Mouse (Mus musculus) myocyte (in vitro differentiated cells): ENCODE results near the gene H2-Ob. TPM values are rescaled to one million over a fixed set of nuclear protein-coding genes. Genes with fewer than 3 reads are reported as not detected.

Source experiments
- H3K27me3 ChIP-seq: one replicate; pipeline ENCODE4 v1.6.1; 2011; ENCODE audit not compliant: control insufficient read depth, insufficient read depth, insufficient read length
- H3K36me3 ChIP-seq: one replicate; pipeline ENCODE4 v1.6.1; 2011; ENCODE audit not compliant: control insufficient read depth, insufficient read depth
- H3K4me2 ChIP-seq: one replicate; pipeline ENCODE4 v1.6.1; 2011; ENCODE audit warnings: low read depth, control low read depth
- H3K4me3 ChIP-seq: one replicate; pipeline ENCODE4 v1.5.1; 2011; ENCODE audit warnings: mild to moderate bottlenecking, control low read depth, moderate library complexity
- H3K79me2 ChIP-seq: one replicate; pipeline ENCODE4 v1.6.1; 2011; ENCODE audit not compliant: control insufficient read depth, insufficient read depth
- H3ac ChIP-seq: one replicate; pipeline ENCODE4 v1.6.1; 2011; ENCODE audit not compliant: control insufficient read depth, insufficient read length
- CEBPB ChIP-seq: IDR thresholded peaks from 2 replicates; pipeline ENCODE4 v1.6.1; 2011; ENCODE audit warnings: mild to moderate bottlenecking, moderate library complexity; ENCODE audit not compliant: poor library complexity, insufficient read depth, severe bottlenecking
- E2F4 ChIP-seq: IDR thresholded peaks from one replicate; pipeline ENCODE4 v1.6.1; 2011; ENCODE audit warnings: mild to moderate bottlenecking, control low read depth, moderate library complexity; ENCODE audit not compliant: insufficient read depth
- MAX ChIP-seq: IDR thresholded peaks from one replicate; pipeline ENCODE4 v1.6.1; 2011; ENCODE audit warnings: low read depth, mild to moderate bottlenecking, control low read depth
- MYOD1 ChIP-seq, 3 experiments: IDR thresholded peaks; one replicate each; pipeline ENCODE4 v1.6.1; 2011; ENCODE audit warnings: control low read depth in 2 of 3, low read depth in 2 of 3, mild to moderate bottlenecking in 2 of 3, moderate library complexity in 1 of 3; ENCODE audit not compliant: insufficient read length in 2 of 3, control insufficient read depth in 1 of 3
- MYOG ChIP-seq, 3 experiments: IDR thresholded peaks; one replicate each; pipeline ENCODE4 v1.6.1; 2011; ENCODE audit warnings: control low read depth in 2 of 3, low read depth in 2 of 3, mild to moderate bottlenecking in 2 of 3; ENCODE audit not compliant: insufficient read length in 2 of 3, control insufficient read depth in 1 of 3, insufficient read depth in 1 of 3
- POLR2A ChIP-seq: IDR thresholded peaks from one replicate; pipeline ENCODE4 v1.6.1; 2011; ENCODE audit warnings: low read depth, mild to moderate bottlenecking, control low read depth, moderate library complexity; ENCODE audit not compliant: insufficient read length
- POLR2AphosphoS2 ChIP-seq: IDR thresholded peaks from one replicate; pipeline ENCODE4 v1.6.1; 2011; ENCODE audit warnings: low read depth, control low read depth; ENCODE audit not compliant: insufficient read length
- REST ChIP-seq: IDR thresholded peaks from one replicate; pipeline ENCODE4 v1.6.1; 2011; ENCODE audit warnings: mild to moderate bottlenecking, control low read depth, moderate library complexity; ENCODE audit not compliant: insufficient read depth, insufficient read length
- SRF ChIP-seq: IDR thresholded peaks from one replicate; pipeline ENCODE4 v1.6.1; 2011; ENCODE audit warnings: low read depth; ENCODE audit not compliant: control insufficient read depth, insufficient read length
- TCF12 ChIP-seq: IDR thresholded peaks from one replicate; pipeline ENCODE4 v1.6.1; 2011; ENCODE audit warnings: mild to moderate bottlenecking, control low read depth; ENCODE audit not compliant: poor library complexity, insufficient read depth, severe bottlenecking
- TCF3 ChIP-seq: IDR thresholded peaks from one replicate; pipeline ENCODE4 v1.6.1; 2011; ENCODE audit warnings: low read depth, control low read depth; ENCODE audit not compliant: insufficient read length
- USF1 ChIP-seq: IDR thresholded peaks from one replicate; pipeline ENCODE4 v1.6.1; 2011; ENCODE audit warnings: low read depth, mild to moderate bottlenecking, control low read depth, moderate library complexity
- polyA plus RNA-seq: library from polyadenylated mRNA; unstranded; fragments of >200 nt; fragmentation: generic; extraction: Trizol; gene quantifications from one replicate; pipeline ENCODE4 v1.2.1, GENCODE M21; 2012; ENCODE audit warnings: missing spikeins

Gene H2-Ob
- polyA plus RNA-seq, 1 experiment = not detected

DNA sequence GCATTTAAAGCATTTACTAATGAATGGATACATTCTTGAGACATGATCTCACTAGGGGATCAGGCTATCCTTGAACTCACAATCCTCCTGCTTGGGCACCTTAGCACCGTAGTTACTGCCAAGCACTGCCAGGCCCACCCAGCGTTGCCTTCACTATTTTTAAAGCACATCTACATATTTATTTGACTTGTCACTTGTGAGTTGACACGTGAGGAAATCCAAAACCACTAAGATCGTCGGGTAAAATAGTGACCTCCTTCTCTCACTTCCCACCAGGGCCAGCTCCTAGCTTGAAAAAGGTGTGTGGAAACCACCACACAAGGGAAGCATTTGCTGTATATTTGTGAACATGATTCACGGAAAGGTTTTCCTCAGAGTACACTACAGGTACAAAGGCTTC is 48.3 kb downstream of the H2-Ob start:
- no peak for TF ChIP-seq TCF3
- TF ChIP-seq MYOD1 (IDR thresholded peaks at IDR 0.05; ENCODE audit: control insufficient read depth in 1 of 3, insufficient read length in 2 of 3, low read depth in 2 of 3) = no peak
- TF ChIP-seq USF1 = no peak
- no peak for TF ChIP-seq POLR2AphosphoS2
- no peak for TF ChIP-seq E2F4
- no peak for TF ChIP-seq CEBPB
- TF ChIP-seq MAX = no peak
- TF ChIP-seq SRF = no peak
- no peak for TF ChIP-seq MYOG (IDR thresholded peaks at IDR 0.05; ENCODE audit: control insufficient read depth in 1 of 3, insufficient read depth in 1 of 3, insufficient read length in 2 of 3, low read depth in 2 of 3)
- no peak for TF ChIP-seq REST
- TF ChIP-seq POLR2A = no peak
- no peak for TF ChIP-seq TCF12
- H3K27me3 ChIP-seq = no peaks in the 10 kb centered on the region
- H3K4me3 ChIP-seq = no peak overlapping the region
- no peak overlapping the region for H3K4me2 ChIP-seq
- H3ac ChIP-seq = no peak overlapping the region
- no peaks in the 10 kb centered on the region for H3K36me3 ChIP-seq
- H3K79me2 ChIP-seq = no peaks in the 10 kb centered on the region

DNA sequence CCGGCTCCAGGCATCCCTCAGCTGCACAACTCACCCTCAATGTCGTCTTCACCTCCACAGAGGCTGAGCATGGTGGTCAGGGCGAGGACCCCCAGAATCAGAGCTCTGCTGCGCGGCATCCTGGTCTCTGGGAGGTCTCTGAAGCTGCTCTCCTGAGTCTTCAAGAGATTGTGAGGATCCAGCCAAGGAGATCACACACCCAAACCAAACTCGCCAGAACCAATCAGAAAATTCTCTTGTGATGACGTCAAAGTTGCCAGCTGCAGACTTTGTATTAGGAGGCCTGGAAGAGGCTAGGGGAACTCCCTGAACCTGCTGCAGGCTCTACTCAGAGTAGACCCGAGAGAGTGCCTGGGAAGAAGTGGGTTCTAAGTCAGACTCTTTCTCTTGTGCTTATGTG is 48.9 kb downstream of the H2-Ob start, which contains the start of gene H2-Aa:
Gene H2-Aa, minus strand, starts transcription at position 176 of the 400 bp plus-strand sequence.
- Histone ChIP-seq H3K79me2 (no peaks in the 10 kb centered on the region), H3K4me2 (no peak within 1 kb of the TSS), H3K36me3 (no peaks in the 10 kb centered on the region), H3ac (no peak within 1 kb of the TSS), H3K4me3 (no peak within 1 kb of the TSS), H3K27me3 (no peaks in the 10 kb centered on the region)
- TF ChIP-seq USF1 (no peak), E2F4 (no peak), TCF3 (no peak), MYOD1 (IDR thresholded peaks at IDR 0.05; ENCODE audit: control insufficient read depth in 1 of 3, insufficient read length in 2 of 3, low read depth in 2 of 3) (no peak), REST (no peak)

DNA sequence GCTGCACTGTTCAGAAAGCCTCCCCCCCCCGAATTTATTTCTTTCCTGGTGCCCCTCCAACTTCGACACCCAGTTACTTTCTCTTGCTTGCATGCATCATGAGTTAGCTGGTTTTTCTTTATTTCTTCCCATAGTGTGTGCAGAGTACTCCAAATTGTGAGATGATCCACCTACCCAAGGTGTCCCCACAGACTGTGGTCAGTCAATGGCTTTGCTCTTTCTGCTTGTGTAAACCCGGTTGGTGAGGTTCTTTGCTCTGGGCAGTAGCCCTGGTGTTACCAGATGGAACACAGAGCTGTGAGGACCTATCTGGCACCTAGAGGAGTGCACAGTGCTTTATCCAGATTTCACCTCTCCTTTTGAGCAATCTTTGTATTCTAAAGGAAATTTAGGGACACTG is 49.4 kb downstream of the H2-Ob start:
- Histone ChIP-seq H3K79me2 (no peaks in the 10 kb centered on the region), H3K4me3 (no peak overlapping the region), H3ac (no peak overlapping the region), H3K4me2 (no peak overlapping the region), H3K36me3 (no peaks in the 10 kb centered on the region), H3K27me3 (no peaks in the 10 kb centered on the region)
- TF ChIP-seq CEBPB (no peak), E2F4 (no peak), POLR2AphosphoS2 (no peak), SRF (no peak), TCF12 (no peak), REST (no peak), MYOD1 (IDR thresholded peaks at IDR 0.05; ENCODE audit: control insufficient read depth in 1 of 3, insufficient read length in 2 of 3, low read depth in 2 of 3) (no peak), MYOG (IDR thresholded peaks at IDR 0.05; ENCODE audit: control insufficient read depth in 1 of 3, insufficient read depth in 1 of 3, insufficient read length in 2 of 3, low read depth in 2 of 3) (no peak), MAX (no peak)

DNA sequence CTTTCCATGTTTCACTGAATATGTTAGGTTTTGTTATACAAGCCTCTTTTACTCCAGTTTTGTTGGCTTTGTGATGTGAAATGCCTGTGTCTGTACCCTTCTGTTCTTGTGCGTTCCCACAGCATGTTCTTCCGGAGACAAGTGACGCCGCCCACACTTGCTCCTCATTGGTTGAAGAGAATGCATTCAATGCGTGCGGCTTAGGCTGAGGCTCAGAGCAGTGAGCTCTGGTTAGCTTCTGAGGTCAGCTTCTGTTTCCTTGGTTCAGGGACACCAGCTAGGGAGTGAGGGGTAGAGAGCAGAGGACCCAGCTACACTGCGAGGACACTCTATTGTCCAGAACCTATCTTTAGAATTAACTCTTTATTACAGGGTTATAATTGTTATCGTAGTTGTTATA is 52.9 kb downstream of the H2-Ob start:
- Histone ChIP-seq H3K4me3 (no peak overlapping the region), H3ac (no peak overlapping the region), H3K79me2 (no peaks in the 10 kb centered on the region), H3K4me2 (no peak overlapping the region), H3K27me3 (peaks cover 5% of the 10 kb centered on the region), H3K36me3 (no peaks in the 10 kb centered on the region)
- TF ChIP-seq MYOD1 (IDR thresholded peaks at IDR 0.05; ENCODE audit: control insufficient read depth in 1 of 3, insufficient read length in 2 of 3, low read depth in 2 of 3) = no peak
- no peak for TF ChIP-seq MYOG (IDR thresholded peaks at IDR 0.05; ENCODE audit: control insufficient read depth in 1 of 3, insufficient read depth in 1 of 3, insufficient read length in 2 of 3, low read depth in 2 of 3)
- no peak for TF ChIP-seq USF1
- no peak for TF ChIP-seq POLR2A
- no peak for TF ChIP-seq TCF3
- TF ChIP-seq POLR2AphosphoS2 = no peak
- TF ChIP-seq REST = no peak
- TF ChIP-seq CEBPB = no peak
- TF ChIP-seq E2F4 = no peak
- TF ChIP-seq SRF = no peak
- TF ChIP-seq MAX = no peak

DNA sequence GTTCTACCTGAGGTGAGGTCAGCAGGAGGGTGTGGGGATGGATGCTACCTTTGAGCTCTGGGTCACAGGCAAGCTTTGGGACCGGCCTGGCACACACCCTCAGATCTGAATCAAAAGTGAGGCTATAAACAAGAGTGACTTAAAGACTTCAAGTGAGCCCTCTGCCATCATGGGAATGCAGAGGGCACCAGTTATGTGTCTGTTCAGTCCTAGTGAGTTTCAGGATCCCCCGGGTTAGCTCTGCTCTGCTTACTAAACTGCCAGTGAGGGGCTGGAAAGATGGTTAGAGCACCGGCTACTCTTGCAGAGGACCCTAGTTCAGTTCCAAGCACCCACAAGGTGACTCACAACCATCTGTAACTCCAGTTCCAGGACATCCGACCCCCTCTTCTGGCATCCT is 53.9 kb downstream of the H2-Ob start:
- no peaks in the 10 kb centered on the region for H3K36me3 ChIP-seq
- no peak for TF ChIP-seq MYOG (IDR thresholded peaks at IDR 0.05; ENCODE audit: control insufficient read depth in 1 of 3, insufficient read depth in 1 of 3, insufficient read length in 2 of 3, low read depth in 2 of 3)
- no peak for TF ChIP-seq MAX
- no peak for TF ChIP-seq TCF3
- no peak for TF ChIP-seq POLR2AphosphoS2
- TF ChIP-seq CEBPB = no peak
- TF ChIP-seq REST = no peak
- TF ChIP-seq USF1 = no peak
- TF ChIP-seq TCF12 = no peak
- TF ChIP-seq POLR2A = no peak
- TF ChIP-seq SRF = no peak
- TF ChIP-seq E2F4 = no peak
- TF ChIP-seq MYOD1 (IDR thresholded peaks at IDR 0.05; ENCODE audit: control insufficient read depth in 1 of 3, insufficient read length in 2 of 3, low read depth in 2 of 3) = no peak
- no peak overlapping the region for H3K4me2 ChIP-seq
- peaks cover 5% of the 10 kb centered on the region for H3K27me3 ChIP-seq
- no peaks in the 10 kb centered on the region for H3K79me2 ChIP-seq
- no peak overlapping the region for H3K4me3 ChIP-seq
- H3ac ChIP-seq = no peak overlapping the region
